In the genomic region with DNA sequence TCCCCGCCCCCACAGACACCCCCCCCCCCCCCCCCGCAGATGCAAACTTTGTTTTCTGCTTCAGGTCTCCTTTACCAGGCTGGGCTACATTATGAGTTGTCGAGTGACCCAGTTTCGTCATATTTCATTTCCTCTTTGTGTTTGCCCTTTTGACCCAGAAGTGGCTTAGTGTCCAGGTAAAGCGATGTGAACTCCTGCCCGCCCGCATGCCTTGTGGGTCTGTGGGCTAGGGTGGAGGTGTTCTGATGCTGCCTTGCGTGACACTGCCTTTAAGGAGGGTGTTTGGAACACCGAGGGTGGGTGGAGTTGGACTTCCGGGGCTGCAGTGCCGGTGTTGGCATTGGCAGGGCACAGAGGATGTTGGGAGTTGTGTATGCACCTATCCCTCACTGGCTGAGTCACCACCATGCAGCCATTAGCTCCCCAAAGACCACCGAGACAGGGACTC, we compare ENCODE assay signal across 12 mouse cellular contexts. TPM values are rescaled to one million over a fixed set of nuclear protein-coding genes. Genes with fewer than 3 reads are reported as not detected.
DNase-seq lines count a peak whose midpoint lies in the region; ATAC-seq lines count a peak whose summit lies in the region.
"Had no signal": no experiment of that assay in that cellular context is flagged by ENCODE, and none has a peak within 500 bp of the region (broad histone marks: within the 10 kb centered on the region; RNA-seq: fewer than 3 reads in every experiment).

No protein-coding gene starts in this region.

- 39% methylated on average over 10 of the region's 12 CpGs for WGBS in kidney, embryonic 14.5 days

- H3K4me1 ChIP-seq in kidney, embryonic 14.5 days (ENCODE audit: control insufficient read depth, insufficient read depth, low read length) = peaks cover 3% of the 10 kb centered on the region; the same call in 1 of the 2 replicates
- H3K4me1 ChIP-seq: forebrain, embryonic 12.5 days; neural tube, embryonic 12.5 days; stomach, embryonic 15.5 days had no signal

- peak overlapping the region; percentile 24; the same call in 1 of the 2 replicates for H3K4me2 ChIP-seq in kidney, embryonic 14.5 days (replicated peaks; ENCODE audit: low read depth, low read length)
- H3K4me2 ChIP-seq: forebrain, embryonic 12.5 days; lung, embryonic 14.5 days; neural tube, embryonic 12.5 days; stomach, embryonic 15.5 days had no signal

- peak; percentile 67; the same call in 1 of the 2 replicates for ATAC-seq in kidney, embryonic 14.5 days (ENCODE audit: low FRiP score, low TSS enrichment)
- peak; percentile 68 for ATAC-seq in monocyte, adult 5-6 weeks (replicated peaks; ENCODE audit: insufficient number of reproducible peaks, low FRiP score, low TSS enrichment, poor library complexity, severe bottlenecking)

- H3K27ac ChIP-seq in kidney, embryonic 14.5 days (ENCODE audit: low read depth, low read length) = no peak overlapping the region
- H3K27ac ChIP-seq: forebrain, embryonic 12.5 days; neural tube, embryonic 12.5 days; stomach, embryonic 15.5 days had no signal

- no peaks in the 10 kb centered on the region for H3K27me3 ChIP-seq in kidney, embryonic 14.5 days (ENCODE audit: control insufficient read depth, insufficient read depth, low read length)
- H3K27me3 ChIP-seq: forebrain, embryonic 12.5 days; neural tube, embryonic 12.5 days; stomach, embryonic 15.5 days had no signal

- H3K36me3 ChIP-seq in kidney, embryonic 14.5 days (ENCODE audit: control insufficient read depth, insufficient read depth, low read length) = no peaks in the 10 kb centered on the region
- H3K36me3 ChIP-seq: forebrain, embryonic 12.5 days; neural tube, embryonic 12.5 days; stomach, embryonic 15.5 days had no signal

- H3K9me3 ChIP-seq in kidney, embryonic 14.5 days (ENCODE audit: control insufficient read depth, low read length) = no peaks in the 10 kb centered on the region
- H3K9me3 ChIP-seq: forebrain, embryonic 12.5 days; neural tube, embryonic 12.5 days; stomach, embryonic 15.5 days had no signal

- H3K4me3 ChIP-seq in kidney, embryonic 14.5 days (ENCODE audit: low read length) = no peak overlapping the region
- H3K4me3 ChIP-seq: forebrain, embryonic 12.5 days; neural tube, embryonic 12.5 days; stomach, embryonic 15.5 days had no signal

- intact Hi-C loops in gastrocnemius, postnatal 36 days (cut with DNase I) = no loop called here
- intact Hi-C loops in left cerebral cortex, postnatal 4 days (cut with DNase I) = no loop called here

- DNase-seq in lung, postnatal 25 days (ENCODE audit: low spot score) = peak; percentile 48
- no peak for DNase-seq in lung, postnatal 14 days
- peak; percentile 31 for DNase-seq in thymus, postnatal 25 days
- no peak for DNase-seq in gastrocnemius, postnatal 36 days
- no peak for DNase-seq in layer of hippocampus, adult 18-20 months (ENCODE audit: low spot score in 2 of 2)
- no peak for DNase-seq in left cerebral cortex, postnatal 4 days
- DNase-seq: lung, embryonic 14.5 days had no signal

- no peak overlapping the region for H3K9ac ChIP-seq in kidney, embryonic 14.5 days (ENCODE audit: low read depth, low read length)
- H3K9ac ChIP-seq: forebrain, embryonic 12.5 days; lung, embryonic 14.5 days; neural tube, embryonic 12.5 days; stomach, embryonic 15.5 days had no signal

RNA-seq across cellular contexts. Expression of gene Retreg1, which starts 15.7 kb away (rescaled TPM):
- 10.2 and 14.6 TPM in 2 replicates for polyA plus RNA-seq in kidney, embryonic 14.5 days (2014; fragmentation: Nextera tagmentation; extraction: Ambion mirVana)
- 90.8 to 132 TPM (median 114 TPM) in 3 replicates for total RNA-seq in monocyte, adult 5-6 weeks (2017)
- 100 to 1,000 TPM; 128 to 214 TPM for total RNA-seq in gastrocnemius, postnatal 36 days (2021)
- total RNA-seq in layer of hippocampus, adult 18-20 months (2021) = 10 to 100 TPM; 33.9 to 34.5 TPM
- 10 to 100 TPM; 28.7 to 30.2 TPM for total RNA-seq in left cerebral cortex, postnatal 4 days (2021)

Comparison
In these comparisons a context has a peak if more than half of its experiments do, and no peak if none do; other contexts are left out.
1. DNase-seq: peak in lung, postnatal 25 days (single experiment) and thymus, postnatal 25 days (single experiment); none in lung, postnatal 14 days (single experiment), gastrocnemius, postnatal 36 days (0 of 2), layer of hippocampus, adult 18-20 months (0 of 2) and left cerebral cortex, postnatal 4 days (single experiment).